In the genomic region with DNA sequence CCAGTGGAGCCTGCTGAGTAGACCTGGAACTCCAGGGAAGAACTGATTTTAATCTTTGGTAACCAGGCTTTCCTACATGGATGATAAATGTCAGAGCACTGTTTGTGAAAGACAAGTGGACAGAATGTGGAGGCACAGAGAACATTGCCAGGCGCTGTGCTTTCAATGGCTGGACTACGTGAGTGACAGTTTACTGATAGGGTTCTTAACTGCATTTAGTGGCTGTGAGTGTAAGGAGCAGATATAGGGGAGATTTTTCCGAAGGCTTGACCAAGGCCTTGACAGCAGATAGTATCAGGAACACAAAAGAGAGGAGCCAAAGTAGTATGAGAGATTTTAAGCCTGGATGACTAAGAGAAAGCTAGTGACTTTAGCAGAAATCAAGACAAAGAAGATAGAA, we compare ENCODE assay signal across 17 mouse cellular contexts.
"Had no signal": no experiment of that assay in that cellular context is flagged by ENCODE, and none has a peak within 500 bp of the region (broad histone marks: within the 10 kb centered on the region; RNA-seq: fewer than 3 reads in every experiment).

No protein-coding gene starts in this region.

- H3K27me3 ChIP-seq: kidney, embryonic 15.5 days; limb, embryonic 12.5 days; limb, embryonic 15.5 days; liver, embryonic 15.5 days; midbrain, embryonic 13.5 days had no signal

- ATAC-seq: midbrain, embryonic 13.5 days; midbrain, embryonic 16.5 days had no signal

- H3K9me3 ChIP-seq: kidney, embryonic 15.5 days; limb, embryonic 12.5 days; limb, embryonic 15.5 days; liver, embryonic 15.5 days; midbrain, embryonic 13.5 days had no signal

- H3K27ac ChIP-seq: kidney, embryonic 15.5 days; left cerebral cortex, adult 2 months; limb, embryonic 12.5 days; limb, embryonic 15.5 days; liver, embryonic 15.5 days; midbrain, embryonic 13.5 days had no signal

- H3K4me2 ChIP-seq: kidney, embryonic 15.5 days; limb, embryonic 12.5 days; limb, embryonic 15.5 days; liver, embryonic 15.5 days; midbrain, embryonic 13.5 days had no signal

- H3K4me3 ChIP-seq: kidney, embryonic 15.5 days; left cerebral cortex, adult 2 months; limb, embryonic 12.5 days; limb, embryonic 15.5 days; liver, embryonic 15.5 days; midbrain, embryonic 13.5 days had no signal

- DNase-seq: kidney, adult 8-10 months; kidney, postnatal 10 days; kidney, postnatal 36 days; layer of hippocampus, postnatal 36 days; left cerebral cortex, postnatal 4 days; lung, adult 2 months; lung, postnatal 14 days; lung, postnatal 4 days; thymus, adult 18-20 months; thymus, postnatal 36 days had no signal

- H3K4me1 ChIP-seq: kidney, embryonic 15.5 days; limb, embryonic 12.5 days; limb, embryonic 15.5 days; liver, embryonic 15.5 days; midbrain, embryonic 13.5 days had no signal

- H3K36me3 ChIP-seq: kidney, embryonic 15.5 days; limb, embryonic 12.5 days; limb, embryonic 15.5 days; liver, embryonic 15.5 days; midbrain, embryonic 13.5 days had no signal

- H3K9ac ChIP-seq: kidney, embryonic 15.5 days; limb, embryonic 12.5 days; limb, embryonic 15.5 days; liver, embryonic 15.5 days; midbrain, embryonic 13.5 days had no signal
